Mouse (Mus musculus): ENCODE results near the gene Espl1.

Espl1 gene

GRCm38 (mm10) chr15:102339612-102340011 lies 43.5 kb downstream of the Espl1 start:
- no peak for DNase-seq

- DNase-seq, result peak; percentile 77
Measured at GRCm38 (mm10) chr15:102341580-102341979, 45.5 kb downstream of the Espl1 start.

- no peak for DNase-seq
Measured at GRCm38 (mm10) chr15:102344490-102344889, 48.4 kb downstream of the Espl1 start.

GRCm38 (mm10) chr15:102346444-102346843 lies 50.4 kb downstream of the Espl1 start:
- DNase-seq, result no peak

- peak; percentile 97 for DNase-seq
Measured at GRCm38 (mm10) chr15:102350138-102350941, 54.3 kb downstream of the Espl1 start, which contains the start of gene Aaas. Aaas (minus strand) TSS chr15:102350771.

- no peak for DNase-seq
Measured at GRCm38 (mm10) chr15:102350942-102351291, 54.9 kb downstream of the Espl1 start.

- peak; percentile 13 for DNase-seq
Measured at GRCm38 (mm10) chr15:102352177-102352576, 56.1 kb downstream of the Espl1 start.

GRCm38 (mm10) chr15:102353986-102354385 lies 57.9 kb downstream of the Espl1 start:
- no peak for DNase-seq

- DNase-seq, result peak; percentile 40
Measured at GRCm38 (mm10) chr15:102355134-102355870, 59.2 kb downstream of the Espl1 start.

GRCm38 (mm10) chr15:102355871-102356441 lies 59.9 kb downstream of the Espl1 start:
- DNase-seq, result no peak

GRCm38 (mm10) chr15:102356501-102357325 lies 60.6 kb downstream of the Espl1 start:
- no peak for DNase-seq

GRCm38 (mm10) chr15:102358126-102358525 lies 62.1 kb downstream of the Espl1 start:
- DNase-seq, result no peak

GRCm38 (mm10) chr15:102358834-102359233 lies 62.8 kb downstream of the Espl1 start:
- no peak for DNase-seq

- DNase-seq, result no peak
Measured at GRCm38 (mm10) chr15:102362648-102363047, 66.6 kb downstream of the Espl1 start.

GRCm38 (mm10) chr15:102364678-102365077 lies 68.6 kb downstream of the Espl1 start:
- no peak for DNase-seq

- DNase-seq, result no peak
Measured at GRCm38 (mm10) chr15:102366238-102366637, 70.2 kb downstream of the Espl1 start.

- DNase-seq, result no peak
Measured at GRCm38 (mm10) chr15:102366733-102367344, 70.8 kb downstream of the Espl1 start, which contains the start of gene Sp7. Sp7 (minus strand) TSS chr15:102367182.

- no peak for DNase-seq
Measured at GRCm38 (mm10) chr15:102369972-102370371, 73.9 kb downstream of the Espl1 start.

GRCm38 (mm10) chr15:102370727-102371126 lies 74.7 kb downstream of the Espl1 start:
- no peak for DNase-seq
